In genomic region chr12:85113917-85114316, GRCm38 (mm10) we compare ENCODE assay signal across 19 mouse cellular contexts. TPM values are rescaled to one million over a fixed set of nuclear protein-coding genes. Genes with fewer than 3 reads are reported as not detected.
"Had no signal": no experiment of that assay in that cellular context is flagged by ENCODE, and none has a peak within 500 bp of the region (broad histone marks: within the 10 kb centered on the region; RNA-seq: fewer than 3 reads in every experiment).

No protein-coding gene starts in this region.

- H3K9me3 ChIP-seq: kidney, embryonic 15.5 days; limb, embryonic 12.5 days; limb, embryonic 15.5 days; lung, embryonic 15.5 days; neural tube, embryonic 12.5 days; neural tube, embryonic 15.5 days had no signal

- DNase-seq: kidney, postnatal 10 days; left cerebral cortex, postnatal 4 days; lung, adult 18-20 months; lung, postnatal 14 days; lung, postnatal 4 days; midbrain, embryonic 14.5 days; right cerebral cortex, adult 18-20 months; right cerebral cortex, postnatal 14 days; thymus, adult 18-20 months; thymus, postnatal 4 days had no signal

- H3K27ac ChIP-seq: limb, embryonic 12.5 days; limb, embryonic 15.5 days; lung, embryonic 15.5 days; neural tube, embryonic 12.5 days; neural tube, embryonic 15.5 days had no signal

- H3K4me3 ChIP-seq: kidney, embryonic 15.5 days; limb, embryonic 12.5 days; limb, embryonic 15.5 days; lung, embryonic 15.5 days; neural tube, embryonic 12.5 days; neural tube, embryonic 15.5 days had no signal

- H3K9ac ChIP-seq: kidney, embryonic 15.5 days; limb, embryonic 12.5 days; limb, embryonic 15.5 days; lung, embryonic 15.5 days; neural tube, embryonic 12.5 days; neural tube, embryonic 15.5 days had no signal

- H3K4me2 ChIP-seq: kidney, embryonic 15.5 days; limb, embryonic 12.5 days; limb, embryonic 15.5 days; lung, embryonic 15.5 days; midbrain, embryonic 11.5 days; neural tube, embryonic 12.5 days; neural tube, embryonic 15.5 days had no signal

- H3K27me3 ChIP-seq: kidney, embryonic 15.5 days; limb, embryonic 12.5 days; limb, embryonic 15.5 days; lung, embryonic 15.5 days; neural tube, embryonic 12.5 days; neural tube, embryonic 15.5 days had no signal

RNA-seq across cellular contexts. Expression of gene Rps6kl1, which starts 37.1 kb away (rescaled TPM):
- total RNA-seq: megakaryocyte progenitor cell, adult 5-6 weeks; megakaryocyte-erythroid progenitor cell, adult 5-6 weeks had no signal
